Mouse (Mus musculus): ENCODE results near the gene Bcl2l2. TPM values are rescaled to one million over a fixed set of nuclear protein-coding genes. Genes with fewer than 3 reads are reported as not detected.

Gene Bcl2l2
- total and polyA plus RNA-seq, 3 experiments = 12.5 to 18.8 TPM; not detected in 1

DNA sequence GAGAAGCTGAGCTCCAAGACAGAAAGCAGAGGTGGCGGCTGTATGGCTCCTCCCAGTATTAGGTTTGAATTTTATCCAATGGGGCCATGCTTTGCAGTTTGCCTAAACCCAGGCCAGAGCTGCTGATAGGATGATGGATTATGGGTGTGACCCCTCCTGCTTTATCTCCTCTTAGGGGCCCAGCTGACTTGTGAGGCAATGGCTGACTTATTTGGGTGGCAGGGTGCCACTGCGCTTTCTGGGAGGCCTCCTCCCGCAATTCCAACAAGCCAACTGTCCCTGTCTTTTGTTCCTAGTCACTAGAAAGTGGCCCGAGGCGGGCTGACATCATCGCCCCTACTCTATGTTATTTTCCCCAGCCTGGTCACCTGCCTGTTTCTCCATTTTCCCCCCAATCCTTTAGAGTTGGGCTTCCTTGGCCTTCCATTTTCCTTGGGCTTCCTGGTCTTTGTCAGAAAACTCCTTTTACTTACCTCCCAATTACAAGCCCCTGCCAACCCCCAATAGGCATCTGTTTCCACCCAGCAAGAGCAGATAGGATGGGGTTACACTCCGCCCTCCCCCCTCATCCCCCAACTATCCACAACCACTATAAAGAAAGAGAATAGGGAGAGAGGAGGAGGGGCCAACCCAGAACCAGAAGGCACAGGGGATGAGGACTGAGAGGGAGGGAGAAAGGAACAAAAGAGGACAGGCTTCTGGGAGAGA, 41.6 kb downstream of the Bcl2l2 start (continued):
- TF ChIP-seq MXI1 (IDR thresholded peaks at IDR 0.05; ENCODE audit: low read depth, low read length) (0 out of 2 replicates have a peak, but pooled peaks have one; percentile 29), CHD2 (IDR thresholded peaks at IDR 0.05; ENCODE audit: low read length) (no peak), MAX (IDR thresholded peaks at IDR 0.05; ENCODE audit: low read length) (no peak)

DNA sequence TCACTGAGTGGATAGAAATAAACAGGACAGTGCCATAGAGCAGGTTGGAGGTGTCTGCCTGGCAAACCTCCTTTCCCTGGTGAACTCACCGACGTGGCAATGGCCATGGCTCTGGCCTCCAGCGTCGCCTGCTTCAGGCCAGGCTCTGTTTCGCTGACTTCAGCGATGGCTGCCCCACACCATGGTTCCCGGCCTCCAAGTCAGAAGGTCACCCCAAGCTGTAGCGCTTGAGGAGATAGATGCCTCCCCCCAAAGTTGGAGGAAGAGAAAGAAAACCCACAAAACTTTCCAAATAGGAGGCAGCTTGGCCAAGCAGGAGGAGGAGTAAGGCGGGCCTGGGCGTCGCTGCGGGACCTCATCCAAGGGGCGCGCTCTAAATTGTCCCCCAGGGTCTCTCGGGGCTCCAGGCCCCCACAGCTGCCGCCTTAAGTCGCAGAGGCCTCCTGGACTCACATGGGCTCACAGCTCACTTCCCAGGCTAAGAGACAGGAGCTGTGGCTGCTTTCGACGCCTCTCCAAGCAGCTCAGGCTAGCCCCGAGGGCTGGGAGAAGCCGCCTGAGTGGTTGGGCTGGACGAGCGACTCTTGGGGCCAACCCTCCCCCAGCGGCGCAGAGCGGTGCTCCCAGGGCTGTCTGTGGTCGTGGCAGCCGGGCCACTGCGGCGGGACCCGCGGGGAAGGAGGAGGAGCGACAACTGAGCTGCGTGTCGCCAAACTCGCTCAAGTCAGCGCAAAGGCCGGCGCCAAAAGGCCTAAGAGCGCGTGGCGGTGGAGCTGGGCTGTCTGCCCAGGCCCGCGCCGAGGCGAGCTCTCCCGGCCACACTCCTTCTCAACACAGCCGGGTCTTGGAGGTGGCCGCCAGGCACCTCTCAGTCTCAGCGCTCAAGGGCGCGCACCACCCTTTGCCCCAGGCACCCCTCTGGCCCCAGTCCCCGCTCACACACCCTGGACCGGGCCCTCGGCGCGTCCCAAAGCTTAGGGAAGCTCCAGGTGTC, 42.5 kb downstream of the Bcl2l2 start, which contains the start of gene Efs:
Gene Efs, minus strand, starts transcription at position 778 of the 994 bp plus-strand sequence.
- Histone ChIP-seq H3K27me3 (ENCODE audit: control insufficient read depth in 1 of 2, insufficient read depth in 2 of 2, low read length in 2 of 2) (peaks cover 3% of the 10 kb centered on the region in 2 experiments), H3K36me3 (ENCODE audit: control insufficient read depth in 1 of 2, insufficient read depth in 2 of 2, low read length in 2 of 2) (no peaks in the 10 kb centered on the region; a peak in 1 of 4 replicates), H3K4me1 (ENCODE audit: control insufficient read depth in 1 of 2, insufficient read depth in 2 of 2, low read length in 2 of 2) (peaks cover 8 to 9% of the 10 kb centered on the region in 2 experiments), H3K9ac (ENCODE audit: control insufficient read depth, low read depth, low read length, poor library complexity, severe bottlenecking) (no peak within 1 kb of the TSS), H3K27ac (ENCODE audit: control insufficient read depth, low read depth, low read length) (no peak within 1 kb of the TSS), H3K9me3 (replicated peaks; ENCODE audit: insufficient read depth, low read length) (no peaks in the 10 kb centered on the region), H3K4me3 (ENCODE audit: control insufficient read depth in 1 of 2, insufficient read depth in 1 of 2, low read depth in 2 of 2, low read length in 2 of 2) (no peak within 1 kb of the TSS), H3K79me2 (ENCODE audit: control insufficient read depth, insufficient read depth, low read length, poor library complexity) (no peaks in the 10 kb centered on the region)
- DNase-seq (ENCODE audit: low read depth, low spot score) = no peak
- TF ChIP-seq RAD21 (IDR thresholded peaks at IDR 0.05; ENCODE audit: low read depth, low read length) = no peak

- no peaks in the 10 kb centered on the region for H3K79me2 ChIP-seq (ENCODE audit: control insufficient read depth, insufficient read depth, low read length, poor library complexity)
- no peak overlapping the region for H3K9ac ChIP-seq (ENCODE audit: control insufficient read depth, low read depth, low read length, poor library complexity, severe bottlenecking)
- peaks cover 3% of the 10 kb centered on the region in 2 experiments for H3K27me3 ChIP-seq (ENCODE audit: control insufficient read depth in 1 of 2, insufficient read depth in 2 of 2, low read length in 2 of 2)
- TF ChIP-seq POLR2A (IDR thresholded peaks at IDR 0.05; ENCODE audit: control insufficient read depth in 1 of 2, insufficient read depth in 1 of 2, low read depth in 1 of 2, low read length in 2 of 2, poor library complexity in 1 of 2) (peak in 1 of 2 experiments; percentile 25; a peak in 1 of 4 replicates), POLR2AphosphoS5 (IDR thresholded peaks at IDR 0.05; ENCODE audit: borderline replicate concordance, low read depth, low read length) (no peak)
- H3K36me3 ChIP-seq (ENCODE audit: control insufficient read depth in 1 of 2, insufficient read depth in 2 of 2, low read length in 2 of 2) = no peaks in the 10 kb centered on the region; a peak in 1 of 4 replicates
- H3K4me1 ChIP-seq (ENCODE audit: control insufficient read depth in 1 of 2, insufficient read depth in 2 of 2, low read length in 2 of 2) = peaks cover 8 to 9% of the 10 kb centered on the region in 2 experiments
- no peak overlapping the region for H3K27ac ChIP-seq (ENCODE audit: control insufficient read depth, low read depth, low read length)
- no peak for DNase-seq (ENCODE audit: low read depth, low spot score)
- no peaks in the 10 kb centered on the region for H3K9me3 ChIP-seq (replicated peaks; ENCODE audit: insufficient read depth, low read length)
- no peak overlapping the region for H3K4me3 ChIP-seq (ENCODE audit: control insufficient read depth in 1 of 2, insufficient read depth in 1 of 2, low read depth in 2 of 2, low read length in 2 of 2)
Measured at GRCm38 (mm10) chr14:54926401-54927158, 43.4 kb downstream of the Bcl2l2 start.

DNA sequence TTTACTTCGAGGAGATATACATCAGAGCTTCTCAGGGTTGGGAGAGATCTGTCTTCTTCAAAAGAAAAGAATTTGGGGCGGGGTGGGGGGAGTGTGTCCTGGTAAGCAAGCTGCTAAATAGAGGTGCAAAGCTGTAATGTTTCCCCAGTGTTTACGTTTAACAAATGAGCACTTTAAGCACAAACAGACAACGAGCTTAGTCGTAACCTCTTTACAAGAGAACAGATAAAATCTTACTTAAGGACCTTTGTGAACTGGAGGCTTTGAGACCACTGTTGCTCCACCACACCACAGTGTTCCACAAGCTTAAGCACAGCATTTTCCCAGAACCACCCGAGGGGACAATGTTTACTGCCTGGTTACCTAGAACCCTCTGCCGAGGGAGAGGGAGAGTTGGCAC, 44.1 kb downstream of the Bcl2l2 start:
- no peak overlapping the region for H3K4me3 ChIP-seq (ENCODE audit: control insufficient read depth in 1 of 2, insufficient read depth in 1 of 2, low read depth in 2 of 2, low read length in 2 of 2)
- H3K27me3 ChIP-seq (ENCODE audit: control insufficient read depth in 1 of 2, insufficient read depth in 2 of 2, low read length in 2 of 2) = peaks cover 3% of the 10 kb centered on the region in 2 experiments
- H3K4me1 ChIP-seq (ENCODE audit: control insufficient read depth in 1 of 2, insufficient read depth in 2 of 2, low read length in 2 of 2) = peaks cover 8 to 9% of the 10 kb centered on the region in 2 experiments
- H3K9me3 ChIP-seq (replicated peaks; ENCODE audit: insufficient read depth, low read length) = no peaks in the 10 kb centered on the region
- H3K9ac ChIP-seq (ENCODE audit: control insufficient read depth, low read depth, low read length, poor library complexity, severe bottlenecking) = no peak overlapping the region
- no peak overlapping the region for H3K27ac ChIP-seq (ENCODE audit: control insufficient read depth, low read depth, low read length)
- no peak for DNase-seq (ENCODE audit: low read depth, low spot score)
- H3K36me3 ChIP-seq (ENCODE audit: control insufficient read depth in 1 of 2, insufficient read depth in 2 of 2, low read length in 2 of 2) = no peaks in the 10 kb centered on the region; a peak in 1 of 4 replicates
- H3K79me2 ChIP-seq (ENCODE audit: control insufficient read depth, insufficient read depth, low read length, poor library complexity) = no peaks in the 10 kb centered on the region
- TF ChIP-seq CHD1 (IDR thresholded peaks at IDR 0.05; ENCODE audit: low read depth, low read length) (no peak), ZNF384 (IDR thresholded peaks at IDR 0.05; ENCODE audit: low read depth, low read length) (no peak), TBP (IDR thresholded peaks at IDR 0.05; ENCODE audit: low read depth, low read length) (no peak), USF2 (IDR thresholded peaks at IDR 0.05; ENCODE audit: borderline replicate concordance in 1 of 2, insufficient read depth in 1 of 2, low read depth in 1 of 2, low read length in 2 of 2) (no peak), GABPA (IDR thresholded peaks at IDR 0.05; ENCODE audit: low read depth, low read length) (no peak), TCF12 (IDR thresholded peaks at IDR 0.05; ENCODE audit: low read depth, low read length) (no peak), UBTF (IDR thresholded peaks at IDR 0.05; ENCODE audit: borderline replicate concordance, insufficient read depth, low read depth, low read length) (no peak), ZC3H11A (IDR thresholded peaks at IDR 0.05; ENCODE audit: low read depth, low read length) (no peak), EP300 (IDR thresholded peaks at IDR 0.05; ENCODE audit: low read depth in 1 of 2, low read length in 2 of 2) (no peak), POLR2AphosphoS2 (IDR thresholded peaks at IDR 0.05; ENCODE audit: low read length) (no peak), SIN3A (IDR thresholded peaks at IDR 0.05; ENCODE audit: low read length) (no peak), USF1 (IDR thresholded peaks at IDR 0.05; ENCODE audit: low read depth, low read length) (no peak)
